Mouse (Mus musculus): Measurements from ENCODE around the gene Tnrc6c. TPM values are rescaled to one million over a fixed set of nuclear protein-coding genes. Genes with fewer than 3 reads are reported as not detected.

Tnrc6c gene
- total RNA-seq, 2 experiments from 2014 or later, result 53.3 to 54.9 TPM

Other genes with a start within 250 kb of the Tnrc6c start
- under 1 TPM in 1 of 2 experiments, not detected in 1; 0.19 TPM for gene Gm11733, start 169.9 kb upstream of the Tnrc6c start, total RNA-seq (2021)
- gene Tmc8, start 127.8 kb downstream of the Tnrc6c start, total RNA-seq (2021), result 1 to 10 TPM in 1 of 2 experiments, under 1 TPM in 1; 0.40 to 1.1 TPM
- 1 to 10 TPM; 7.0 to 7.3 TPM for gene Tmc6, start 127.9 kb downstream of the Tnrc6c start, total RNA-seq (2021)
- gene 6030468B19Rik, start 143.4 kb downstream of the Tnrc6c start, total RNA-seq (2021), result not detected
- gene Gm20708, start 155.4 kb downstream of the Tnrc6c start, total RNA-seq (2021), result 1 to 10 TPM in 1 of 2 experiments, under 1 TPM in 1; 0.86 to 2.6 TPM
- 10 to 100 TPM in 1 of 2 experiments, 1 to 10 TPM in 1; 9.3 to 15.8 TPM for gene Syngr2, start 155.4 kb downstream of the Tnrc6c start, total RNA-seq (2021)
- 1 to 10 TPM; 4.1 to 6.3 TPM for gene Afmid, start 171.6 kb downstream of the Tnrc6c start, total RNA-seq (2021)
- under 1 TPM; 0.84 to 0.98 TPM for gene Tk1, start 171.8 kb downstream of the Tnrc6c start, total RNA-seq (2021)
- under 1 TPM; 0.65 to 0.87 TPM for gene Birc5, start 195.0 kb downstream of the Tnrc6c start, total RNA-seq (2021)
- gene Tmem235, start 206.5 kb downstream of the Tnrc6c start, total RNA-seq (2021), result not detected
- gene Tha1, start 219.2 kb downstream of the Tnrc6c start, total RNA-seq (2021), result 1 to 10 TPM; 2.8 to 5.0 TPM

Measured in left cerebral cortex, adult 18-20 months (tissue).